26 mouse cellular contexts compared by ENCODE assay signal in genomic region chr5:130149726-130150310, GRCm38 (mm10). TPM values are rescaled to one million over a fixed set of nuclear protein-coding genes. Genes with fewer than 3 reads are reported as not detected.
DNase-seq lines count a peak whose midpoint lies in the region; ATAC-seq and TF ChIP-seq lines count a peak whose summit lies in the region.
"Had no signal": no experiment of that assay in that cellular context is flagged by ENCODE, and none has a peak within 500 bp of the region (broad histone marks: within the 10 kb centered on the region; RNA-seq: fewer than 3 reads in every experiment).

No protein-coding gene starts in this region.

- peak overlapping the region; percentile 13; the same call in 1 of the 2 replicates for H3K27ac ChIP-seq in left cerebral cortex, adult 2 months
- no peak overlapping the region for H3K27ac ChIP-seq in lung, postnatal 0 days (ENCODE audit: low read length)
- H3K27ac ChIP-seq: embryonic facial prominence, embryonic 12.5 days; embryonic facial prominence, embryonic 15.5 days; heart, adult 2 months; heart, embryonic 10.5 days; heart, embryonic 13.5 days; hindbrain, embryonic 14.5 days; hindbrain, postnatal 0 days had no signal

- H3K36me3 ChIP-seq in lung, postnatal 0 days (ENCODE audit: insufficient read depth, low read length), result 0 out of 2 replicates have a peak, but pooled peaks cover 3% of the 10 kb centered on the region

- H3K9ac ChIP-seq in lung, postnatal 0 days (replicated peaks; ENCODE audit: low read depth), result no peak overlapping the region
- H3K9ac ChIP-seq: embryonic facial prominence, embryonic 12.5 days; embryonic facial prominence, embryonic 15.5 days; forebrain, postnatal 0 days; heart, embryonic 13.5 days; hindbrain, embryonic 14.5 days had no signal

- H3K4me1 ChIP-seq in lung, postnatal 0 days (ENCODE audit: insufficient read depth, low read depth, low read length), result peaks cover 4% of the 10 kb centered on the region

- peak; percentile 26; the same call in 1 of the 2 replicates for ATAC-seq in lung, postnatal 0 days
- ATAC-seq: activated CD4-positive, CD25-positive, alpha-beta regulatory T cell, adult 4 months; CD4-positive, CD25-positive, alpha-beta regulatory T cell, adult 4 months; forebrain, embryonic 14.5 days; forebrain, postnatal 0 days; hindbrain, postnatal 0 days had no signal

- no peak for TF ChIP-seq CTCF in left cerebral cortex, adult 2 months (IDR thresholded peaks at IDR 0.05)
- no peak for TF ChIP-seq CTCF in lung, postnatal 0 days (IDR thresholded peaks at IDR 0.05)

- H3K4me2 ChIP-seq in lung, postnatal 0 days (replicated peaks; ENCODE audit: low read depth, low read length), result no peak overlapping the region
- H3K4me2 ChIP-seq: embryonic facial prominence, embryonic 12.5 days; embryonic facial prominence, embryonic 15.5 days; heart, embryonic 13.5 days; hindbrain, embryonic 14.5 days had no signal

- H3K27me3 ChIP-seq in lung, postnatal 0 days (replicated peaks; ENCODE audit: insufficient read depth, low read length), result no peaks in the 10 kb centered on the region
- H3K27me3 ChIP-seq: embryonic facial prominence, embryonic 12.5 days; embryonic facial prominence, embryonic 15.5 days had no signal

- H3K4me3 ChIP-seq in left cerebral cortex, adult 2 months, result no peak overlapping the region
- no peak overlapping the region for H3K4me3 ChIP-seq in lung, postnatal 0 days (ENCODE audit: low read depth, low read length)
- H3K4me3 ChIP-seq: embryonic facial prominence, embryonic 12.5 days; embryonic facial prominence, embryonic 15.5 days; heart, adult 2 months; heart, embryonic 10.5 days; heart, embryonic 13.5 days had no signal

- no peaks in the 10 kb centered on the region for H3K9me3 ChIP-seq in lung, postnatal 0 days (ENCODE audit: low read length)
- H3K9me3 ChIP-seq: embryonic facial prominence, embryonic 12.5 days; embryonic facial prominence, embryonic 15.5 days; heart, embryonic 10.5 days; heart, embryonic 13.5 days had no signal

- DNase-seq in left cerebral cortex, adult 2 months (ENCODE audit: extremely low spot score in 1 of 2, low spot score in 2 of 2), result no peak
- no peak for DNase-seq in left cerebral cortex, postnatal 14 days (ENCODE audit: low spot score in 2 of 2)
- DNase-seq in lung, postnatal 0 days (ENCODE audit: low spot score), result peak; percentile 50
- DNase-seq in lung, postnatal 10 days, result no peak
- peak; percentile 54 for DNase-seq in brain, adult 2 months (ENCODE audit: low read depth, low spot score)
- peak; percentile 61 for DNase-seq in lung, postnatal 36 days
- DNase-seq in cerebellum, adult 9-10 months, result no peak
- DNase-seq: adrenal gland, adult 8-10 months; adrenal gland, postnatal 25 days; cerebellum, adult 18-20 months; cerebellum, adult 9-11 months; cerebellum, postnatal 25 days; forebrain, postnatal 0 days; gastrocnemius, postnatal 25 days; heart, adult 2 months; heart, postnatal 14 days; heart, postnatal 4 days had no signal

- intact Hi-C loops in left cerebral cortex, adult 2 months (cut with DNase I), result no loop called here
- intact Hi-C loops in left cerebral cortex, postnatal 14 days (cut with DNase I), result no loop called here

- 47% methylated on average over 7 of the region's 7 CpGs for WGBS in lung, postnatal 0 days

- no peak for TF ChIP-seq EP300 in lung, postnatal 0 days (IDR thresholded peaks at IDR 0.05)

RNA-seq across cellular contexts. Expression of gene Kctd7, which starts 5.2 kb away (rescaled TPM):
- total RNA-seq in left cerebral cortex, adult 2 months (2021), result 10 to 100 TPM; 13.2 to 13.8 TPM
- 10 to 100 TPM; 12.1 to 14.5 TPM for total RNA-seq in left cerebral cortex, postnatal 14 days (2021)
- polyA plus RNA-seq in lung, postnatal 0 days (2015; fragmentation: Nextera tagmentation; extraction: Ambion mirVana), result 5.1 and 5.5 TPM in 2 replicates

RNA-seq across cellular contexts. Expression of gene Rabgef1, which starts 21.8 kb away (rescaled TPM):
- total RNA-seq in left cerebral cortex, adult 2 months (2021), result 10 to 100 TPM; 59.2 to 66.9 TPM
- total RNA-seq in left cerebral cortex, postnatal 14 days (2021), result 10 to 100 TPM; 43.8 to 47.2 TPM
- 48.4 and 50.5 TPM in 2 replicates for polyA plus RNA-seq in lung, postnatal 0 days (2015; fragmentation: Nextera tagmentation; extraction: Ambion mirVana)

Comparison
In these comparisons a context has a peak if more than half of its experiments do, and no peak if none do; other contexts are left out.
1. DNase-seq: peak in lung, postnatal 0 days (single experiment), brain, adult 2 months (single experiment) and lung, postnatal 36 days (single experiment); none in left cerebral cortex, adult 2 months (0 of 2), left cerebral cortex, postnatal 14 days (0 of 2), lung, postnatal 10 days (single experiment) and cerebellum, adult 9-10 months (single experiment).